Mouse (Mus musculus) stomach, postnatal 0 days (tissue): ENCODE measurements around the gene Aox4. TPM values are rescaled to one million over a fixed set of nuclear protein-coding genes. Genes with fewer than 3 reads are reported as not detected.

Source experiments
- ATAC-seq: fragments of 200-750 bp; cut with Nextera tagmentation; 2 replicates; pipeline ENCODE4 v1.8.0; 2017; ENCODE audit not compliant: low FRiP score, low TSS enrichment
- DNase-seq: peaks from one replicate; pipeline ENCODE4 v3.0.0-alpha.2; 2016; ENCODE audit warnings: low spot score
- H3K27ac ChIP-seq: fragments of 300-500 bp; sonication (generic); replicated peaks from 2 replicates; pipeline ENCODE4 v1.5.1; 2014; ENCODE audit warnings: mild to moderate bottlenecking, control low read depth
- H3K27me3 ChIP-seq: fragments of 300-500 bp; sonication (generic); 2 replicates; pipeline ENCODE4 v1.6.1; 2014; ENCODE audit warnings: low read length; ENCODE audit not compliant: control insufficient read depth, insufficient read depth
- H3K36me3 ChIP-seq: fragments of 300-500 bp; sonication (generic); 2 replicates; pipeline ENCODE4 v1.6.1; 2014; ENCODE audit warnings: low read length, mixed read lengths; ENCODE audit not compliant: control insufficient read depth, insufficient read depth
- H3K4me1 ChIP-seq: fragments of 300-500 bp; sonication (generic); replicated peaks from 2 replicates; pipeline ENCODE4 v1.6.1; 2014; ENCODE audit warnings: antibody characterized with exemption; ENCODE audit not compliant: control insufficient read depth, insufficient read depth
- H3K4me2 ChIP-seq: fragments of 300-500 bp; sonication (generic); replicated peaks from 2 replicates; pipeline ENCODE4 v1.6.1; 2014; ENCODE audit warnings: low read depth, mild to moderate bottlenecking, control low read depth, moderate library complexity
- H3K4me3 ChIP-seq: fragments of 300-500 bp; sonication (generic); 2 replicates; pipeline ENCODE4 v1.5.1; 2014; ENCODE audit warnings: low read depth, low read length, control low read depth
- H3K9ac ChIP-seq: fragments of 300-500 bp; sonication (generic); 2 replicates; pipeline ENCODE4 v1.6.1; 2014; ENCODE audit warnings: mild to moderate bottlenecking, low read length, control low read depth, mixed read lengths
- H3K9me3 ChIP-seq: fragments of 300-500 bp; sonication (generic); 2 replicates; pipeline ENCODE4 v1.6.1; 2016; ENCODE audit warnings: low read length; ENCODE audit not compliant: control insufficient read depth
- CTCF ChIP-seq: IDR thresholded peaks from 2 replicates; pipeline ENCODE4 v1.5.1; 2016; ENCODE audit warnings: antibody characterized with exemption, low read depth, mild to moderate bottlenecking, moderate library complexity
- EP300 ChIP-seq: optimal IDR thresholded peaks from 2 replicates; pipeline ENCODE3; 2016; ENCODE audit warnings: antibody characterized with exemption
- whole genome bisulfite sequencing: fragments of 180-500 bp; shearing (Covaris S2); extraction: QIAGEN DNeasy Blood & Tissue Kit; methylation state at CpG from one replicate; pipeline ENCODE4 v1.1.7; 2014; 5-methylcytosine and 5-hydroxymethylcytosine counted together
- polyA plus RNA-seq: library from polyadenylated mRNA; unstranded; fragments of >200 nt; fragmentation: Nextera tagmentation; extraction: Ambion mirVana; gene quantifications from 2 replicates; pipeline ENCODE4 v1.2.1, GENCODE M21; 2015

Gene Aox4
- 24.8 and 26.3 TPM in 2 replicates for polyA plus RNA-seq

DNA sequence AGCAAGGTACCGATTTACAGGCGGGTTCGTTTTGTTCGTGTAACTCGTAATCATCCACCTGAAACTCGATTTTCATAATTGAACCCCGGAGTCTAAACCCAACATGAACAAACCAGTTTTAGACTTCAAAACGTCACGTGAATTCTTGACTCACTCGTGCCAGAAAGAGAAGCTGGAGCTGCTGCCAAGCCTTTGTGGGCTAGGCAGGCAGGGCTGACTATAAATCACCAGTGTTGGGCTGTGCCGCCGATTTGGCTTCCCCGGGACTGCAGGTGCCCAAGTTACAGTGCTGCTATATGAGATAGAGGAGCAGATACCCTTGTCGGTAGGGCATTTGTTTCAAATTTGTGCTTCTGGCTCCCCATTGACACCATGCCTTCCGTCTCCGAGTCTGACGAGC is at the start of gene Aox4:
Gene Aox4 (plus strand): TSS at position 195 of the 400 bp plus-strand sequence.
- DNase-seq (no peak), ATAC-seq (no peak; the same call in 1 of the 2 replicates)
- Histone ChIP-seq H3K9ac (no peak within 1 kb of the TSS), H3K9me3 (no peaks in the 10 kb centered on the region), H3K36me3 (no peaks in the 10 kb centered on the region), H3K27ac (peak within 1 kb of the TSS; percentile 30; the same call in 1 of the 2 replicates), H3K4me1 (no peaks in the 10 kb centered on the region), H3K27me3 (no peaks in the 10 kb centered on the region), H3K4me2 (0 out of 2 replicates have a peak within 1 kb of the TSS, but pooled peaks have one; percentile 8), H3K4me3 (no peak within 1 kb of the TSS)
- WGBS, result 49% methylated on average over 17 of the region's 17 CpGs
- TF ChIP-seq EP300 (peak; percentile 65), CTCF (no peak)

- ATAC-seq (no peak), DNase-seq (no peak)
- Histone ChIP-seq H3K9me3 (no peaks in the 10 kb centered on the region), H3K4me2 (0 out of 2 replicates have a peak overlapping the region, but pooled peaks have one; percentile 14), H3K4me1 (no peaks in the 10 kb centered on the region), H3K36me3 (no peaks in the 10 kb centered on the region), H3K4me3 (no peak overlapping the region), H3K27ac (no peak overlapping the region), H3K27me3 (no peaks in the 10 kb centered on the region), H3K9ac (no peak overlapping the region)
- 66% methylated on average over 6 of the region's 6 CpGs for WGBS
- TF ChIP-seq CTCF (no peak), EP300 (no peak)
Measured at GRCm38 (mm10) chr1:58169893-58170292, 40.3 kb upstream of the Aox4 start.

- Histone ChIP-seq H3K27me3 (no peaks in the 10 kb centered on the region), H3K4me3 (no peak overlapping the region), H3K9ac (no peak overlapping the region), H3K4me1 (no peaks in the 10 kb centered on the region), H3K27ac (no peak overlapping the region), H3K9me3 (no peaks in the 10 kb centered on the region), H3K4me2 (no peak overlapping the region), H3K36me3 (no peaks in the 10 kb centered on the region)
- DNase-seq (no peak), ATAC-seq (no peak)
- 67% methylated on average over 5 of the region's 5 CpGs for WGBS
- no peak for TF ChIP-seq CTCF
- TF ChIP-seq EP300, result no peak
Measured at GRCm38 (mm10) chr1:58188514-58189175, 21.6 kb upstream of the Aox4 start.

DNA sequence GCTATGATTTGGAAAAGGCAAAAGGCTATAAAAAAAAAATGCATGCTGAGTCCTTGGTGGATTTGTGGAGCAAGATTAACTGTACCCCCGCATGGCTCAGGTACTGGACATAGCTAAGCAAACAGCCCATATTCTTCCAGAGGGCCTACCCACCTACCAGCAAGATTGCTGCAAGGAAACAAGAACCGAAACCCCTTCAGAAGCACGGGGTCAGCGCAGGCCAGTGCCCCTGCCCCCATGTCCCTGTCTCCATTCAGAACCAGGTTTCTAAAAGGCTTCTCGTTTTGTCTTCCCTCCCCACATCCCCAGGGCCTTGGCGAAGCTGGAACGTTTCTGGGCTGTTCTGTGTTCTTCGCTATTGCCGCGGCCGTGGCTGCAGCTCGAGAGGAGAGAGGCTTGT is 15.9 kb upstream of the Aox4 start:
- no peak for DNase-seq
- H3K36me3 ChIP-seq, result no peaks in the 10 kb centered on the region
- no peak for TF ChIP-seq EP300
- TF ChIP-seq CTCF, result no peak
- H3K9ac ChIP-seq, result no peak overlapping the region
- no peak for ATAC-seq
- H3K27me3 ChIP-seq, result no peaks in the 10 kb centered on the region
- no peak overlapping the region for H3K27ac ChIP-seq
- no peaks in the 10 kb centered on the region for H3K4me1 ChIP-seq
- WGBS, result 85% methylated on average over 12 of the region's 12 CpGs
- H3K4me3 ChIP-seq, result no peak overlapping the region
- H3K9me3 ChIP-seq, result no peaks in the 10 kb centered on the region
- no peak overlapping the region for H3K4me2 ChIP-seq

- no peaks in the 10 kb centered on the region for H3K36me3 ChIP-seq
- ATAC-seq (no peak), DNase-seq (no peak)
- no peak overlapping the region for H3K4me2 ChIP-seq
- no peaks in the 10 kb centered on the region for H3K9me3 ChIP-seq
- TF ChIP-seq CTCF (no peak), EP300 (no peak)
- no peak overlapping the region for H3K4me3 ChIP-seq
- H3K9ac ChIP-seq, result no peak overlapping the region
- H3K27me3 ChIP-seq, result no peaks in the 10 kb centered on the region
- H3K4me1 ChIP-seq, result no peaks in the 10 kb centered on the region
- 67% methylated on average over 3 of the region's 3 CpGs for WGBS
- H3K27ac ChIP-seq, result no peak overlapping the region
Measured at GRCm38 (mm10) chr1:58194988-58195387, 15.2 kb upstream of the Aox4 start.

GRCm38 (mm10) chr1:58195541-58195940 is 14.7 kb upstream of the Aox4 start:
- Histone ChIP-seq H3K4me3 (no peak overlapping the region), H3K9ac (no peak overlapping the region), H3K27me3 (no peaks in the 10 kb centered on the region), H3K4me1 (no peaks in the 10 kb centered on the region), H3K27ac (no peak overlapping the region), H3K36me3 (no peaks in the 10 kb centered on the region), H3K9me3 (no peaks in the 10 kb centered on the region), H3K4me2 (no peak overlapping the region)
- WGBS, result 20% methylated on average over 10 of the region's 10 CpGs
- peak; percentile 74 for ATAC-seq
- DNase-seq, result peak; percentile 29
- TF ChIP-seq EP300 (no peak), CTCF (no peak)
